Mouse (Mus musculus) left cerebral cortex, postnatal 25 days (tissue): ENCODE results near the gene Pttg1ip. TPM values are rescaled to one million over a fixed set of nuclear protein-coding genes. Genes with fewer than 3 reads are reported as not detected.
A peak's percentile ranks its signal among the peaks of the same experiment; 100 is the strongest.

Experiments used
- DNase-seq, 2 experiments: peaks; one replicate each; pipeline ENCODE4 v3.0.0; 2022; ENCODE audit warnings: low spot score in 2 of 2, mixed read lengths in 1 of 2
- intact Hi-C: fragments of 180-260 bp; cut with DNase I; formaldehyde crosslinking; loops from one replicate; pipeline ENCODE4 v1.15.1; 2025
- total RNA-seq, 2 experiments: library from RNA; stranded (reverse); gene quantifications; 2 replicates each; pipeline ENCODE4 v1.2.3; 2021

Pttg1ip gene
- 10 to 100 TPM; 71.0 to 87.6 TPM for total RNA-seq

- DNase-seq, result peak; percentile 96 to 97
- intact Hi-C loops, result loop anchor here (2.0 to 10.0 kb wide), 4 partner anchors 25 to 167 kb away; partner anchors contain the start of genes Adarb1, Fam207a, Gm49325 and Sumo3
Measured at GRCm38 (mm10) chr10:77581408-77582284, at the start of gene Pttg1ip. TSS of gene Pttg1ip (plus strand) at chr10:77581720.

GRCm38 (mm10) chr10:77532020-77532413 lies 49.5 kb upstream of the Pttg1ip start:
- intact Hi-C loops, result no loop called here
- no peak for DNase-seq

GRCm38 (mm10) chr10:77536727-77537126 lies 44.8 kb upstream of the Pttg1ip start:
- DNase-seq, result no peak
- intact Hi-C loops, result no loop called here

- DNase-seq, result no peak
- intact Hi-C loops, result no loop called here
Measured at GRCm38 (mm10) chr10:77537215-77538209, 44.0 kb upstream of the Pttg1ip start.

- intact Hi-C loops, result no loop called here
- DNase-seq, result no peak
Measured at GRCm38 (mm10) chr10:77539320-77539945, 42.1 kb upstream of the Pttg1ip start.

GRCm38 (mm10) chr10:77540576-77541102 lies 40.9 kb upstream of the Pttg1ip start:
- no peak for DNase-seq
- intact Hi-C loops, result no loop called here

GRCm38 (mm10) chr10:77541864-77542666 lies 39.5 kb upstream of the Pttg1ip start:
- no peak for DNase-seq
- intact Hi-C loops, result no loop called here

GRCm38 (mm10) chr10:77543226-77543625 lies 38.3 kb upstream of the Pttg1ip start:
- no peak for DNase-seq
- intact Hi-C loops, result no loop called here

GRCm38 (mm10) chr10:77544916-77545315 lies 36.6 kb upstream of the Pttg1ip start:
- DNase-seq, result peak in 1 of 2 experiments; percentile 90
- intact Hi-C loops, result no loop called here

- intact Hi-C loops, result no loop called here
- no peak for DNase-seq
Measured at GRCm38 (mm10) chr10:77548576-77548975, 32.9 kb upstream of the Pttg1ip start.

- DNase-seq, result peak in 1 of 2 experiments; percentile 17
- intact Hi-C loops, result no loop called here
Measured at GRCm38 (mm10) chr10:77550874-77551273, 30.6 kb upstream of the Pttg1ip start.

- intact Hi-C loops, result no loop called here
- DNase-seq, result no peak
Measured at GRCm38 (mm10) chr10:77552162-77552561, 29.4 kb upstream of the Pttg1ip start.

GRCm38 (mm10) chr10:77553285-77553684 lies 28.2 kb upstream of the Pttg1ip start:
- DNase-seq, result no peak
- intact Hi-C loops, result no loop called here

- DNase-seq, result no peak
- intact Hi-C loops, result no loop called here
Measured at GRCm38 (mm10) chr10:77554918-77555317, 26.6 kb upstream of the Pttg1ip start.

- intact Hi-C loops, result no loop called here
- DNase-seq, result no peak
Measured at GRCm38 (mm10) chr10:77556631-77557030, 24.9 kb upstream of the Pttg1ip start.

- DNase-seq, result no peak
- intact Hi-C loops, result no loop called here
Measured at GRCm38 (mm10) chr10:77557641-77558040, 23.9 kb upstream of the Pttg1ip start.

- intact Hi-C loops, result no loop called here
Measured at GRCm38 (mm10) chr10:77560090-77560489, 21.4 kb upstream of the Pttg1ip start.

GRCm38 (mm10) chr10:77560830-77561229 lies 20.7 kb upstream of the Pttg1ip start:
- intact Hi-C loops, result no loop called here
- no peak for DNase-seq

More at GRCm38 (mm10) chr10:77560090-77560489, 21.4 kb upstream of the Pttg1ip start:
- no peak for DNase-seq

- no peak for DNase-seq
- intact Hi-C loops, result no loop called here
Measured at GRCm38 (mm10) chr10:77561508-77561907, 20.0 kb upstream of the Pttg1ip start.
